Comparison of ENCODE assay signal across 14 mouse cellular contexts in genomic region chr16:70320612-70321280, GRCm38 (mm10). TPM values are rescaled to one million over a fixed set of nuclear protein-coding genes. Genes with fewer than 3 reads are reported as not detected.
DNase-seq lines count a peak whose midpoint lies in the region; ATAC-seq and TF ChIP-seq lines count a peak whose summit lies in the region.
"Had no signal": no experiment of that assay in that cellular context is flagged by ENCODE, and none has a peak within 500 bp of the region (broad histone marks: within the 10 kb centered on the region; RNA-seq: fewer than 3 reads in every experiment).

No protein-coding gene starts in this region.

- peak overlapping the region; percentile 95 for H3K27ac ChIP-seq in heart, embryonic 13.5 days (replicated peaks)
- H3K27ac ChIP-seq in heart, adult 2 months = no peak overlapping the region
- H3K27ac ChIP-seq in liver, adult 2 months (replicated peaks; ENCODE audit: insufficient read depth, low read depth, low read length) = peak overlapping the region; percentile 44; the same call in 1 of the 2 replicates
- no peak overlapping the region for H3K27ac ChIP-seq in liver, embryonic 11.5 days (ENCODE audit: low read depth, low read length)
- H3K27ac ChIP-seq in stomach, embryonic 14.5 days (ENCODE audit: low read length) = peak overlapping the region; percentile 11; the same call in 1 of the 2 replicates
- H3K27ac ChIP-seq: embryonic facial prominence, embryonic 15.5 days; forebrain, embryonic 13.5 days; liver, embryonic 12.5 days had no signal

- TF ChIP-seq POLR2A in heart, adult 2 months (IDR thresholded peaks at IDR 0.05; ENCODE audit: insufficient read depth, low read depth, low read length) = no peak
- no peak for TF ChIP-seq POLR2A in liver, adult 2 months (IDR thresholded peaks at IDR 0.05; ENCODE audit: extremely low read depth, insufficient read depth, low read length)

- peak overlapping the region; percentile 56; the same call in 1 of the 2 replicates for H3K9ac ChIP-seq in heart, embryonic 13.5 days
- no peak overlapping the region for H3K9ac ChIP-seq in heart, adult 2 months (ENCODE audit: low read depth, low read length)
- 0 out of 2 replicates have a peak overlapping the region, but pooled peaks have one; percentile 23 for H3K9ac ChIP-seq in liver, adult 2 months (ENCODE audit: low read depth, low read length)
- no peak overlapping the region for H3K9ac ChIP-seq in liver, embryonic 11.5 days (ENCODE audit: low read depth, low read length)
- H3K9ac ChIP-seq in stomach, embryonic 14.5 days (replicated peaks; ENCODE audit: low read depth, low read length) = no peak overlapping the region
- H3K9ac ChIP-seq: embryonic facial prominence, embryonic 15.5 days; forebrain, embryonic 13.5 days; liver, embryonic 12.5 days had no signal

- peaks cover 16% of the 10 kb centered on the region for H3K4me1 ChIP-seq in heart, embryonic 13.5 days
- no peaks in the 10 kb centered on the region; the same call in 1 of the 2 replicates for H3K4me1 ChIP-seq in heart, adult 2 months (ENCODE audit: control insufficient read depth, insufficient read depth, low read length)
- peaks cover 22% of the 10 kb centered on the region for H3K4me1 ChIP-seq in liver, adult 2 months (ENCODE audit: control insufficient read depth, insufficient read depth, low read length)
- H3K4me1 ChIP-seq in liver, embryonic 11.5 days (replicated peaks; ENCODE audit: control insufficient read depth, insufficient read depth, low read length) = no peaks in the 10 kb centered on the region
- H3K4me1 ChIP-seq in stomach, embryonic 14.5 days (ENCODE audit: control insufficient read depth, insufficient read depth, low read length) = no peaks in the 10 kb centered on the region
- H3K4me1 ChIP-seq: embryonic facial prominence, embryonic 15.5 days; liver, embryonic 12.5 days had no signal

- no peaks in the 10 kb centered on the region for H3K27me3 ChIP-seq in heart, embryonic 13.5 days (replicated peaks)
- no peaks in the 10 kb centered on the region for H3K27me3 ChIP-seq in heart, adult 2 months (ENCODE audit: control insufficient read depth, insufficient read depth, low read length)
- H3K27me3 ChIP-seq in liver, adult 2 months (ENCODE audit: control insufficient read depth, insufficient read depth, low read length) = no peaks in the 10 kb centered on the region
- H3K27me3 ChIP-seq in liver, embryonic 11.5 days (replicated peaks; ENCODE audit: control insufficient read depth, insufficient read depth, low read length) = no peaks in the 10 kb centered on the region
- no peaks in the 10 kb centered on the region for H3K27me3 ChIP-seq in stomach, embryonic 14.5 days (ENCODE audit: control insufficient read depth, insufficient read depth, low read length)
- H3K27me3 ChIP-seq: embryonic facial prominence, embryonic 15.5 days; forebrain, embryonic 13.5 days; liver, embryonic 12.5 days had no signal

- no peak for TF ChIP-seq CTCF in heart, adult 2 months (IDR thresholded peaks at IDR 0.05)
- TF ChIP-seq CTCF in liver, adult 2 months (IDR thresholded peaks at IDR 0.05; ENCODE audit: low read depth, low read length) = no peak

- H3K9me3 ChIP-seq in heart, embryonic 13.5 days = no peaks in the 10 kb centered on the region
- no peaks in the 10 kb centered on the region for H3K9me3 ChIP-seq in liver, embryonic 11.5 days (ENCODE audit: control insufficient read depth, low read length)
- no peaks in the 10 kb centered on the region for H3K9me3 ChIP-seq in stomach, embryonic 14.5 days (ENCODE audit: control insufficient read depth, low read depth, low read length)
- H3K9me3 ChIP-seq: embryonic facial prominence, embryonic 15.5 days; forebrain, embryonic 13.5 days; liver, embryonic 12.5 days had no signal

- H3K4me2 ChIP-seq in heart, embryonic 13.5 days = peak overlapping the region; percentile 40
- H3K4me2 ChIP-seq in liver, embryonic 11.5 days = no peak overlapping the region
- no peak overlapping the region for H3K4me2 ChIP-seq in stomach, embryonic 14.5 days (replicated peaks; ENCODE audit: low read depth, low read length)
- H3K4me2 ChIP-seq: embryonic facial prominence, embryonic 15.5 days; forebrain, embryonic 13.5 days; liver, embryonic 12.5 days had no signal

- 34% methylated on average over 10 of the region's 10 CpGs for WGBS in heart, embryonic 13.5 days
- WGBS in heart, adult 2 months = 43% methylated on average over 10 of the region's 10 CpGs
- 33% methylated on average over 10 of the region's 10 CpGs for WGBS in liver, adult 2 months
- WGBS in liver, embryonic 11.5 days = 69% methylated on average over 10 of the region's 10 CpGs
- WGBS in stomach, embryonic 14.5 days = 37% methylated on average over 10 of the region's 10 CpGs

- no peaks in the 10 kb centered on the region; the same call in 1 of the 2 replicates for H3K79me2 ChIP-seq in heart, adult 2 months (replicated peaks; ENCODE audit: control insufficient read depth, insufficient read depth, low read length)
- H3K79me2 ChIP-seq in liver, adult 2 months (ENCODE audit: control insufficient read depth, insufficient read depth, low read length) = peaks cover 36% of the 10 kb centered on the region

- H3K4me3 ChIP-seq in heart, embryonic 13.5 days = 0 out of 2 replicates have a peak overlapping the region, but pooled peaks have one; percentile 9
- no peak overlapping the region for H3K4me3 ChIP-seq in heart, adult 2 months
- no peak overlapping the region for H3K4me3 ChIP-seq in liver, adult 2 months (ENCODE audit: insufficient read depth, low read depth, low read length)
- no peak overlapping the region for H3K4me3 ChIP-seq in liver, embryonic 11.5 days (ENCODE audit: low read depth, low read length)
- H3K4me3 ChIP-seq in stomach, embryonic 14.5 days (ENCODE audit: low read depth, low read length) = no peak overlapping the region
- H3K4me3 ChIP-seq: embryonic facial prominence, embryonic 15.5 days; forebrain, embryonic 13.5 days; liver, embryonic 12.5 days; myocyte had no signal

- DNase-seq in heart, adult 2 months = no peak
- peak; percentile 86 for DNase-seq in liver, adult 2 months (ENCODE audit: extremely low read depth, low read depth, low spot score)
- DNase-seq in liver, embryonic 11.5 days (ENCODE audit: low spot score) = no peak
- DNase-seq in gastrocnemius, postnatal 25 days = peak; percentile 55
- DNase-seq in cerebellum, adult 11 months = no peak
- DNase-seq: cerebellum, postnatal 14 days; right cerebral cortex, postnatal 25 days; thymus, postnatal 25 days had no signal

- H3K36me3 ChIP-seq in heart, embryonic 13.5 days = no peaks in the 10 kb centered on the region
- H3K36me3 ChIP-seq in heart, adult 2 months (ENCODE audit: control insufficient read depth, insufficient read depth, low read length) = peaks cover 2% of the 10 kb centered on the region
- H3K36me3 ChIP-seq in liver, adult 2 months (ENCODE audit: control insufficient read depth, insufficient read depth, low read length) = peaks cover 4% of the 10 kb centered on the region; the same call in 1 of the 2 replicates
- no peaks in the 10 kb centered on the region for H3K36me3 ChIP-seq in liver, embryonic 11.5 days (ENCODE audit: control insufficient read depth, insufficient read depth, low read length)
- no peaks in the 10 kb centered on the region for H3K36me3 ChIP-seq in stomach, embryonic 14.5 days (ENCODE audit: control insufficient read depth, insufficient read depth, low read length)
- H3K36me3 ChIP-seq: embryonic facial prominence, embryonic 15.5 days; liver, embryonic 12.5 days had no signal

- no peak for TF ChIP-seq EP300 in heart, adult 2 months (IDR thresholded peaks at IDR 0.05; ENCODE audit: insufficient read depth, low read depth, low read length)

- intact Hi-C loops in heart, adult 2 months (cut with DNase I) = no loop called here

- peak; percentile 59; the same call in 1 of the 2 replicates for ATAC-seq in heart, embryonic 13.5 days (ENCODE audit: extremely low read depth, insufficient number of reproducible peaks, low FRiP score, low TSS enrichment)
- ATAC-seq in liver, embryonic 11.5 days (replicated peaks; ENCODE audit: low FRiP score) = no peak
- ATAC-seq in stomach, embryonic 14.5 days (ENCODE audit: insufficient number of reproducible peaks, insufficient read depth, low FRiP score, low read depth) = peak; percentile 58; the same call in 1 of the 2 replicates
- ATAC-seq: forebrain, embryonic 13.5 days; liver, embryonic 12.5 days had no signal

RNA-seq across cellular contexts. Expression of gene Gbe1, which starts 7.0 kb away (rescaled TPM):
- 48.1 and 49.6 TPM in 2 replicates for polyA plus RNA-seq in heart, embryonic 13.5 days (2015; fragmentation: Nextera tagmentation; extraction: Ambion mirVana)
- total RNA-seq in heart, adult 2 months (2021) = 10 to 100 TPM; 43.9 to 46.6 TPM
- polyA plus RNA-seq in heart, adult 2 months (2012; rRNA removed) = 28.5 and 34.8 TPM in 2 replicates
- total RNA-seq in liver, adult 2 months (2014; rRNA removed) = 98.9 and 174 TPM in 2 replicates
- polyA plus RNA-seq in liver, adult 2 months (2012; rRNA removed) = 66.2 and 68.9 TPM in 2 replicates
- polyA plus RNA-seq in liver, embryonic 11.5 days (2014; fragmentation: Nextera tagmentation; extraction: Ambion mirVana) = 9.4 and 13.1 TPM in 2 replicates
- total RNA-seq in gastrocnemius, postnatal 25 days (2021) = 10 to 100 TPM; 52.1 to 98.9 TPM
- polyA plus RNA-seq in stomach, embryonic 14.5 days (2014; fragmentation: Nextera tagmentation; extraction: Ambion mirVana) = 23.2 and 29.6 TPM in 2 replicates

Comparison
In these comparisons a context has a peak if more than half of its experiments do, and no peak if none do; other contexts are left out.
1. H3K27ac ChIP-seq: peak in heart, embryonic 13.5 days (single experiment), liver, adult 2 months (single experiment) and stomach, embryonic 14.5 days (single experiment); none in heart, adult 2 months (single experiment) and liver, embryonic 11.5 days (single experiment).
2. H3K9ac ChIP-seq: peak in heart, embryonic 13.5 days (single experiment) and liver, adult 2 months (single experiment); none in heart, adult 2 months (single experiment), liver, embryonic 11.5 days (single experiment) and stomach, embryonic 14.5 days (single experiment).
3. DNase-seq: peak in liver, adult 2 months (single experiment) and gastrocnemius, postnatal 25 days (single experiment); none in heart, adult 2 months (0 of 2), liver, embryonic 11.5 days (single experiment) and cerebellum, adult 11 months (single experiment).